Mouse (Mus musculus) forebrain, embryonic 10.5 days (tissue): ENCODE results near the gene Gins2. TPM values are rescaled to one million over a fixed set of nuclear protein-coding genes. Genes with fewer than 3 reads are reported as not detected.

Experiments
- microRNA-seq: library from miRNA; unstranded; fragments of <30 nt; microRNA quantifications from one replicate; pipeline ENCODE4, GENCODE M21; 2017
- polyA plus RNA-seq: library from polyadenylated mRNA; unstranded; fragments of >200 nt; fragmentation: Nextera tagmentation; extraction: Ambion mirVana; gene quantifications from 2 replicates; pipeline ENCODE4 v1.2.1, GENCODE M21; 2016

The Gins2 gene
- polyA plus RNA-seq, 1 experiment from 2014 or later, result 154 TPM

Small RNA genes lying within 50 kb of the gene (microRNA-seq; reads per million reads assigned to microRNA genes)
- not detected for gene Mir7687

Other genes with a start within 250 kb of the Gins2 start
- gene 1190005I06Rik, start 58.3 kb upstream of the Gins2 start, polyA plus RNA-seq, result 2.3 and 2.8 TPM in 2 replicates
- gene Gm27021, start 78.8 kb upstream of the Gins2 start, polyA plus RNA-seq, result 3.2 and 4.0 TPM in 2 replicates
- gene Cox4i1, start 78.9 kb upstream of the Gins2 start, polyA plus RNA-seq, result 865 and 885 TPM in 2 replicates
- 379 and 400 TPM in 2 replicates for gene Emc8, start 79.3 kb upstream of the Gins2 start, polyA plus RNA-seq
- 4.5 and 5.0 TPM in 2 replicates for gene Irf8, start 147.1 kb upstream of the Gins2 start, polyA plus RNA-seq